Mouse (Mus musculus) gastrocnemius, postnatal 25 days (tissue): ENCODE measurements around the gene Jam3. TPM values are rescaled to one million over a fixed set of nuclear protein-coding genes. Genes with fewer than 3 reads are reported as not detected.
A peak's percentile ranks its signal among the peaks of the same experiment; 100 is the strongest.

ENCODE experiments used
- DNase-seq: peaks from one replicate; pipeline ENCODE4 v3.0.0; 2022
- total RNA-seq, 2 experiments: library from RNA; stranded (reverse); gene quantifications; 1 replicate in 1 of 2; 2 replicates in 1 of 2; pipeline ENCODE4 v1.2.3; 2021

Jam3 gene
- total RNA-seq, 2 experiments from 2014 or later = 8.5 to 8.6 TPM

- peak; percentile 34 for DNase-seq
Observed at GRCm38 (mm10) chr9:27110681-27111080, 44.5 kb downstream of the Jam3 start.

DNA sequence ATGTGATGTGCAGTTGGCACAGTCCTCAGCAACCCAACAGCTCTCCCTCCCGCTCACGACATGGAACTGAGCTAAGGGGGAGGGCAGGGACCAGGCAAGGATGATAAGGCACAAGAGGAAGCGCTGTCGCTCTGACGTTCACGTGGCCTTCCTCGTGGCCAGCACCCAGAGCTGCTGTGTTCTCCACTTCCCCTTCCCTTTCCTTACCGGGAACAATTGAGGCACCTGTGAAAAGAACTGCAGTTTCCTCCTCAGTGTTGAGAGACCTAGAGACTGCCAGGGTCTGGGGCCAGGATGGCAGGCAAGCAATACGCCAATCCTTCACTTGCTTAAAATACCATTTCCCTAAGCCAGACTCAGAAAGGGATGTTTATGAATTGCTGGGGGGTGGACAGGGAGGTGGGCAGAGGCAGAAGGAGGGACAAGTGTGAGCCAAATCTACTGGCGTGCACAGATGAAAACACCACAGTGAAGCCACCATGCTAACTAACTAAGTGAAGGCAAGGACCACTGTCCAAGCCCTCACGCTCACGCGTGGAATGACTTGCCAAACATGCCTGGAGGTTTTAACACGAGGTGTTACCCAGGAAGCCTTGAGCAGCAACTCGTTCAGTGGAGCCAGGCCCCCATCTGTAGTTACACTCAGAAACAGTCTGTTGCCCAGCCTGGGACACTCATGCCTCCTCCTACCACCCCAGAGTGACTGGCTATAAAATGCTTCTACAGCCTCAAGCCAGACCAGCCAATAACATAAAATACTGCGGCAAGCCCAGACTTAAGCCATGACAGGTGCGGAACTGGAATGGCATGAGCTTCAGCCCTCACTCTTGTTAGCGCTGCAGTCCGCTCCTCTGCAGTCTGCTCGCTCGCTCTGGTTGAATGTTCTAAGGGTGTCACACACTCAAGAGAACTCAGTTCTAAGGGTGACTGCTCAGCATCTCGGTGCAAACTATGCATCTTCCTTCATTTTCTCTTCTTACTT is 45.4 kb downstream of the Jam3 start:
- peak; percentile 69 for DNase-seq

DNA sequence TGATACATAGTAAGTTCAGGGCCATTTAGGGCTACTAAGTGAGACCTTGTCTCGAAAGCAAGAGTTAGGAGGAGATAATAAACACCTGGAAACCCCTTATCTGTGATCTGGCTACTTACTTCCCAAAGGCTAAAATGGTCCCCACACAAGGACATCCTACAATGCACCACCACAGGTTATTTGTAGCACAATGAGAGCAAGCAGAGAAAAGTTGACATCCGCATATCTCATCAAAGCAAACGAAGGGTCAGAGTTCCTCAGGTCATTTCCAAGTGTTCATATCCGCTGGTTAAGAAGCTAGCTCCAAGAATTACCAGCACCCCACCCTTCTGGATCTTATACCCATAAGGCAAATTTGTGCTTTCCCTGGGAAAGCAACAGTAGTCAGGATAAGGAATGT is 46.8 kb downstream of the Jam3 start:
- no peak for DNase-seq

- no peak for DNase-seq
Observed at GRCm38 (mm10) chr9:27106081-27106480, 49.1 kb downstream of the Jam3 start.

GRCm38 (mm10) chr9:27101466-27101865 is 53.8 kb downstream of the Jam3 start:
- DNase-seq = no peak

GRCm38 (mm10) chr9:27099474-27099873 is 55.7 kb downstream of the Jam3 start:
- no peak for DNase-seq

DNA sequence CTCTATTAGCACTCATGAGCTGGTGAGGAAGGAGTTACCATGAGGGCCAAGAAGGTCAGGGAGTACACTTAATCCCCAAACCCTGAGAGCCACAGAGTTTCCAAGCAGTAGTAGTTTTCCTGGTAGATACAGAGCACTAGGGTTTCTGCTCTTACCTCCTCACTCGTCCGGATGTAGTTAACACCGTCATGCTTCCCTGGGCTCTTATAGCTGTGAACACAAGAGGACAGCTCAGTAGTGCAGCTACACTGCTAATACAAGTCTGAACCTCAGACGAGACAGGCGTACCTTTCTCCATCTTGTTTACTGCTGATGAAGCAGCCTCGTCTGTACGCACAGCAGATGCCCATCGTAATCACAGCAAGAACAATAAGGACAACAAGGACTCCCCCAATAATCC is 56.7 kb downstream of the Jam3 start:
- DNase-seq = no peak

GRCm38 (mm10) chr9:27098092-27098491 is 57.1 kb downstream of the Jam3 start:
- no peak for DNase-seq

- DNase-seq = no peak
Observed at GRCm38 (mm10) chr9:27092916-27093315, 62.3 kb downstream of the Jam3 start.

GRCm38 (mm10) chr9:27090801-27091775 is 64.1 kb downstream of the Jam3 start:
- no peak for DNase-seq

- no peak for DNase-seq
Observed at GRCm38 (mm10) chr9:27090134-27090533, 65.1 kb downstream of the Jam3 start.

- DNase-seq = no peak
Observed at GRCm38 (mm10) chr9:27087402-27087801, 67.8 kb downstream of the Jam3 start.

- DNase-seq = no peak
Observed at GRCm38 (mm10) chr9:27086256-27086655, 69.0 kb downstream of the Jam3 start.

DNA sequence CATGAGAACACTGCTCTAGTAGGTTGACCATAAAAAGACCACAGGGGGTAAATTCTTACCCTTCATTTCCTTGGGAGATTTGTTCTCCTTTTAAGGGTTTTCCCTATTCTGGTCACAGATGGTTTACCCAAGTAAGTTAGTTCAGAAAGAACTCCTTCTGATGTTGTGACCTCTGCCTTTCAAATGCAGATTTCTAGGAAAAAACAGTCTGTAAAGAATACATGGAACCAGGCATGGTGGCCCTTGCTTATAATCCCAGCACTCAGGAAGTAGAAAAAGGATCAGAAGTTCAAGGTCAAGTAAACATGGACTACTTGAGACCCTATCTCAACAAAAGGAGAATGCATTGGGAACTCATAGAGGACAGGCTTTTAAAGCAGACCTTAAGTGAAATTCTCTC is 79.4 kb downstream of the Jam3 start:
- DNase-seq = no peak

- DNase-seq = no peak
Observed at GRCm38 (mm10) chr9:27074677-27075076, 80.5 kb downstream of the Jam3 start.

DNA sequence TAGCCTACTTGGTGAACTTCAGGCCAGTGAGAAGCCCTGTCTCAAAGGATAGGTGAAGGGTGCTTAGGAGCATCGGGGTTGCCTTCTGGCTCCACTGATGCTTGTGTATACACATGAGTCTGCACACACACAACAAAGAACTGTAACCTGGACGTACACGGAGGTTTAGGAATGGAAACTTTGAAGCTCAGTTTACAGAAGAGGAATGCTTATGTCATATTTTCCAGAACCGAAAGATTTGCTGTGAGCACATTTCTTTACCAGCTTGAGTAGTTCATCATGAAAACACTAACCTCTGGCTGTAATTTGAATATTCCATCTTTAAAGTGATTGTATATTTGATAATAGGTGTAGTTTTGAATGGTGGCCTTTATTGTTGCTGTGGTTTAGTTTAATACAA is 84.3 kb downstream of the Jam3 start:
- no peak for DNase-seq

DNA sequence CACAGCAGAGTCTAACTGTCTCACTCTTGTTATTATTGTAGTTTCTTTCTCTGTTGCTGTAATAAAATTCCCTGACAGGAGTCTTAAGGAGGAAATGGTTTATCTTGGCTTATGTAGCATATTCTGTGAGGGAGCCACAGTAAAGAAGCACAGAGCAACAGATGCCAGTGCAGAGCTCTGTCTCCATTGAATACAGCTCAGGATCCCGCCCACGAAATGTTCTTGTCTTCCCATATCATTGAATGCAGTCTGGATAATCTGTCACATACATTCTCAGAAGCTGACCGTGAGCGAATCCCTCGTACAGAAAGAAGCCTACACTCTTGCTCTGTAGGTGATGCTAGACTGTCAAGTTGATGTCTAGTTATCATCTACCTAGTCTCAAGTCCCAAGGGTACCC is 96.9 kb downstream of the Jam3 start:
- DNase-seq = no peak

GRCm38 (mm10) chr9:27049492-27049891 is 105.7 kb downstream of the Jam3 start:
- DNase-seq = no peak
